Mouse (Mus musculus) ZHBTc4 (cell line): ENCODE measurements at regions not wholly inside any gene's neighbourhood (a gene's known extent, or its start where the extent isn't known, plus 50 kb on each side); places are given as distances from the start of the nearest gene placed in this dataset.

ENCODE experiments used
- DNase-seq: peaks from one replicate; pipeline ENCODE4 v3.0.0-alpha.2; 2011; ENCODE audit warnings: low read depth, low spot score

GRCm38 (mm10) chr7:36420741-36421140 lies 277.2 kb upstream of the Tshz3 start:
- no peak for DNase-seq

- DNase-seq: no peak
Measured at GRCm38 (mm10) chr7:36449181-36449915, 248.6 kb upstream of the Tshz3 start.

GRCm38 (mm10) chr7:36453816-36454215 lies 244.1 kb upstream of the Tshz3 start:
- no peak for DNase-seq

- no peak for DNase-seq
Measured at GRCm38 (mm10) chr7:36456080-36456479, 241.8 kb upstream of the Tshz3 start.

GRCm38 (mm10) chr7:36462422-36462833 lies 235.5 kb upstream of the Tshz3 start:
- DNase-seq: no peak

- no peak for DNase-seq
Measured at GRCm38 (mm10) chr7:36469386-36469785, 228.5 kb upstream of the Tshz3 start.

- DNase-seq: peak; percentile 26
Measured at GRCm38 (mm10) chr7:36473532-36473931, 224.4 kb upstream of the Tshz3 start.

GRCm38 (mm10) chr7:36476434-36476833 lies 221.5 kb upstream of the Tshz3 start:
- no peak for DNase-seq

- no peak for DNase-seq
Measured at GRCm38 (mm10) chr7:36476851-36477644, 220.9 kb upstream of the Tshz3 start.

GRCm38 (mm10) chr7:36488155-36488554 lies 209.8 kb upstream of the Tshz3 start:
- DNase-seq: no peak

- DNase-seq: no peak
Measured at GRCm38 (mm10) chr7:36491173-36491581, 206.7 kb upstream of the Tshz3 start.

- no peak for DNase-seq
Measured at GRCm38 (mm10) chr7:36504010-36504875, 193.7 kb upstream of the Tshz3 start.

GRCm38 (mm10) chr7:36507895-36508431 lies 190.0 kb upstream of the Tshz3 start:
- no peak for DNase-seq

GRCm38 (mm10) chr7:36513680-36514079 lies 184.2 kb upstream of the Tshz3 start:
- DNase-seq: no peak

- DNase-seq: no peak
Measured at GRCm38 (mm10) chr7:36516094-36516663, 181.7 kb upstream of the Tshz3 start.

- DNase-seq: no peak
Measured at GRCm38 (mm10) chr7:36519027-36519426, 178.9 kb upstream of the Tshz3 start.

- no peak for DNase-seq
Measured at GRCm38 (mm10) chr7:36522960-36523359, 175.0 kb upstream of the Tshz3 start.

- no peak for DNase-seq
Measured at GRCm38 (mm10) chr7:36526148-36526547, 171.8 kb upstream of the Tshz3 start.

GRCm38 (mm10) chr7:36526692-36527091 lies 171.2 kb upstream of the Tshz3 start:
- DNase-seq: no peak

- no peak for DNase-seq
Measured at GRCm38 (mm10) chr7:36529504-36530065, 168.3 kb upstream of the Tshz3 start.

- peak; percentile 43 for DNase-seq
Measured at GRCm38 (mm10) chr7:36531559-36531958, 166.4 kb upstream of the Tshz3 start.
